Mouse (Mus musculus): ENCODE results near the gene Rnf4.

The Rnf4 gene

DNA sequence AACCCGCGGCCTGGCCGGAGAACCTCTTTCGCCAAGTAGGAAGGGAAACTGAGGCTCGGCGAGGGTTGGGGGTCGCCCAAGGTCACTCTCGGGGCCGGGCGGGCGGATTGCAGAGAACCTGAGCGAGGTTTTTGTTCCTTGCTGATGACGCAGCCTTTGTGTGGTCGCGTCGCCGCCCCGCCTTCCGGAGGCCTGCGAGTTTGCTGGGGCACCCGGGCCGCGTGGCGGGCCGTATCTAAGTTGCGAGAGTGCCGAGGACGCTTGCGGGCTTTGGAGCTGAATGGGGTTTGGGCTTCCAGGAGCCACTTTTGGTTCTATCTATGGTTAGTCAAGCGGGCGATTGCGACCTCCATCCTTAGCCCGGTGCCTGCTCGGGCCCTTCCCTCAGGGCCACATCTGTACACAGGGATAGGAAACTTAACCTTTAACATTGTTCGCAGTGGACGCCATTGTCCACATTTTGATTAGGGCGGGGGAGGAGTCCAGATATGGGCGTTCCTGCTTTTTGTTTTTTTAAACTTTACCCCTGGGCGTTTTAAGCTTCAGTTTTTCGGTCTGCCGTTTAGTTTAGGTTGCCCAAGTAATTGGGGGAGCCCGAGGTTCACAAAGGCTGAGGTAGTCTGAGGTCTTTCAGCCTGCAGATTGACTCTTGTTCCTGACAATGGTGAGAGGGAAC, 824 bp downstream of the Rnf4 start:
- peak; percentile 18 to 23 for DNase-seq (ENCODE audit: low spot score in 2 of 2)

DNA sequence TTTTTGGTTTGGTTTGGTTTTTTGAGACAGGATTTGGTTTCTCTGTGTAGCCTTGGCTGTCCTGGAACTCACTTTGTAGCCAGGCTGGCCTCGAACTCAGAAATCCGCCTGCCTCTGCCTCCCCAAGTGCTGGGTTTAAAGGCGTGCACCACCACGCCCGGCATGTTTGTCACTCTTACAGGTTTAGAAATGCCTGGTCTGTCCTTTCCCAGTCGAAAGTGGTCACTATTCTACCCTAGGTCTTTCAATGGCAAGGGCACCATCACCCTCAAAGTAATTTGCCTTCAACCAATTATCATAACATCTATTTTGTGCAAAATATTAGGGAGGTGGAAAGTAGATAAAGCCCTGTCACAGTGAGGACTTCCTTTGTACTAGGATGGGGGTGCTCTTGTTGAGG, 4.2 kb downstream of the Rnf4 start:
- no peak for DNase-seq (ENCODE audit: low spot score in 2 of 2)

DNA sequence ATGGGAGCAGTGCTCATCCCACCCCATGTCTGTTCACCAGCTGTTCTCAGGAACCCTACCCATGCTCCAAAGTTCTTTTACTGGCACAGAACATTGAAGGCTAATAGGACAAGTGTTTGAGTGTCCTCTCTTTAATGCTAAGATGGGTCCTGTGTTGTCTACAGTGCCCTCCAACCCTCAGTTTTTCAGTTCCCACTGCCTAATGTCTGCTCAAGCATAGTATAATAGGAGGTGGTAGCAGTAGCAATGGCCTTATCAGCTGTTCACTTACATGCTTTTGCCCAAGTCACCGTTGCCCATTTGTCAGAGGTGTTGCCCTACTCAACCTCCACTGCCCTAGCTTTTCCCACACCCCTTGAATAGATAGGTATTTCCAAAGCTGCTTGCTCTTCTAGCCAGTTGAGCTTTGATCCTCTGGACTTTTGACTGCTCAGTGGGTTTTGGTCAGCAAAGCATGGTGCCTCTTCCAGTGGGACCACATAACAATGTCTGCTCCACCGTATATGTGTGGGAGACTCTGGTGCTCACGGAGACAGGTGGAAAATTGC, 16.1 kb downstream of the Rnf4 start:
- no peak for DNase-seq (ENCODE audit: low spot score in 2 of 2)

DNA sequence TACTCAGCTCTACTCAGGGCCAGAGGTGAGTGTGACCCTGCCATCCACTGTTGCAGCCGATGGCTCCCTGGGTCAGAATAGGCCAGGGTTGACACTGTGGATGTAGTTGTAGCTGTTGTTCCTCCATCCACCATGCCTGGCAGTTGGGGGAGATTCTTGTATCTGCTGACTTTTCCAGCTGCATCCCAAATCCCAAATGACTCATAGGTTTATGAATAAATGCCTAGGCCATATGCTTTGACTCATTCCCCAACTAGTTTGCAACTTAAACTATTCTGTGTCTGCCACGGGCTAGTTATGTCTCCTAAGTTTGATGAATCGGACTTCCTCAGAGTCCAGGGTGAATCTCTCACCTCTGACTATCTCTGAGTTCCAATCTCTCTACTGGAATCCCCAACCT, 24.2 kb downstream of the Rnf4 start:
- no peak for DNase-seq (ENCODE audit: low spot score in 2 of 2)

DNA sequence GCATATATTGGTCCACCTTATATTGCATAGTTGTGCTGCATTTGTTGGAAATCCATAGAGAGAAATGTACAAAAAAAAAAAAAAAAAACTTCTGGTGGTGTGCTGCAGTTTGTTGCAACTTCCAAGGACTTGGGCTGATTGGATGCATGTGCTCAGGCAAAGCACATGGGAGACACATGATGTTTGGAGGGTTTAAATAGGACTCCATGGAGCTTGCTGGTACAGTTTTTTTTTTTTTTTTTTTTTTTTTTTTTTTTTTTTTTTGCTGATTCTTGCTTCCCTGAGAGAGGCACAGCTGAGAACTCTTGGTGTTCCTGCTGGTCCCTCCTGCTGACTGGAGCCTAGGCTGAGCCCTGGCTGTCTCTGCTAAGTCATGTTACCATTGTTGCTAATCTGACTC, 27.0 kb downstream of the Rnf4 start:
- DNase-seq (ENCODE audit: low spot score in 2 of 2) = no peak

DNA sequence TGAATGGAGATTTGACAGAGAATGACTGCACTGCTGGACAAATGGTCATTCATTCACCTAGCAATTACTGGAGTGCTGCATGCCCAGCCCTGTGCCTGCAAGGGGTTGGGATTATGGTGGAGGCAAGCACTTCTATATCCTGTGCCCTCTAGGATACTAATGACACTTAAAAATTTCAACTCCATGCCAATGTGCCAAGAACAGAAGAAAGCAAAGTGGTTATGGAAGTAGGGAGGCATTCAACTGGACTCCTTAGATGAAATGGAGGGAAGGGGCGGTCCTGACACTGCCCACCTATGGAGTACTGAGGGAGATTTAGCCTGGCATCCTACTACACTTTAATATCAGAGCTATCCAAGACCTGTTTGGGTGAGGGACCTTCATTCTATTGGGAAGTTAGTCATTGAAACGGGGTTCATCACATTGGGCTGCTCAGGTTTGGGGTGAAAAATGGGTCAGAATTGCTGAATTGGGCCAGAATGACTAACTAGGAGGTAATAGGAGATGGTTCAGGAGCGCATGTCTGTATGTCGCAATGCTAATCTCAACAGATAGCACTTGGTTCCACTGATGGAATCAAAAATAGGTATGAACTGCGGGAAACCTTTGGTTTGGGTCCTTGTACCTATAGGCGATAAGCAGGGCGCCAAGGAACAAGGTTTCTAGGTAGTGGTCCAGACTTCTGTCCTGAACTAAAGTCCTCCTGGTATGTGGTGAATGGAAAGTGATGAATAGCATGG, 32.6 kb downstream of the Rnf4 start:
- no peak for DNase-seq (ENCODE audit: low spot score in 2 of 2)

DNA sequence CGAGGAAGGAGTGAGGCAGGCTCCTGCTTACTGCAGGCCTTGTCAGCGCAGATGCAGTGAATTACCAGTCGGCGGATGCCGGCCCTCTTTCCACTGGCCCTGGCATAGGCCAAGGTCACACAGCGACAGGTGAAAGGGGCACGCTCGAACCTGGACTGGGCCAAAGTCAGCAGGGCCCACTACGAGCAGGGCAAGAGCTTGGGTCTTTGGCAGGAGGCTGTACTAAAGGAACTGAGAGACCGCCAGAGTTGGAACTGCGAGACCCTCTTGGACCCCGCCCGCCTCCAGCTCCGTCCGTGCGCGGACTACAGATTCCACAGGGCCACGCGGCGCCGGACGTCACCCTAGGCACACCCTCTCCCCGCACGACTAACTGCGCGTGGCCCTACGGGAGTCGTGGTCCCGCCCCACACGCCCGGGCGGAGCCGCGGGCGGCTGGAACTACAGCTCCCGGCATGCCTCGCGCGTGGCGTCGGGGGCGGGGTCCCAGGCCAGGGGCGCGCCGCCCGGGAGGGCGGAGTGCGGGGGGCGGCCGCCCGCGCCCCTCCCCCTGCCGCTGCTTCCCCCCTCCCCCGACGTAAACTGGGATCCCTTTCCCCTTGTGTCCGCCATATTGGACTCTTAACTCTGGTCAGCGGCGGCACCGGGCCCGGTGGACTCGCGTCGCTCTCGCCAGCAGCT, 33.4 kb downstream of the Rnf4 start, which contains the start of gene Fam193a:
Gene Fam193a (plus strand): TSS at position 593 of the 681 bp plus-strand sequence.
- peak; percentile 97 for DNase-seq (ENCODE audit: low spot score in 2 of 2)

DNA sequence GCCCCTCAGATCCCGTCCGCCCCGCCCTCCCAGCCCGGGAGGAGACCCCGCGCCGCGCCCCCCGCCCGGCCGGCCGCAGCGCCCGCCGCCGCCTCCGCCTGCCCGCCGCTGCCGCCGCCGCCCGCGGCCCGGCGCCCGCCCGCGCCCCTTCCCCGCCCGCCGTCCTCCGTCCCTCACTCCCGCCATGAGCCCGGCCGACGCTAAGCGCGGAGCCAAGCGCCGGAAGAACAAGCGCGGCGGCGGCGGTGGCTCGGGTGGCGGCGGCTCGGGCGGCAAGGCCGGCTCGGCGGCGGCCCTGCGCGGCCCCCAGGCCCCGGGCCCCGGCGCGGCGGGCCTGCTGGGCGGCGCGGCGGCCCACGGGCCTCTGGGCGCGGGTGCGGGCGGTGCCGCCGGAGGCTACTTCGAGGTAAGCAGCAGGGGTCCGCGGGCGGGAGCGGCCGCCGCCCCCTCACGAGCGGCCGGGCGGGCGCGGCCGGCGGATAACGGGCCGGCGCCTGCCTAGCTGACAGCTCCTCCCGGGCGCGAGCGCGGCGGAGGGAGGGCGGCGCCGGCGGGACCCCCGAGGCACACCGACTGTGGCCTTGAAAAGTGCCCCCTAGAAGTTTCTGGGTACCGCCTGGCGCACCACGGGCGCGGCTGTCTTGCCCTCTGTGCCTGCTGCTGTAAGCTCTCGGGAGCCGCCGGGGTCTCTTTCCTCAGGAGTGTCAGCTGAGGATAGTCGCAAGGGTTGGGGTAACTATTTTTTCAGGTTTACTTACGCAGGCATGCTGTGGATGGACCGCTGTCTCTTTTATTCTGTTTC, 34.1 kb downstream of the Rnf4 start:
- peak; percentile 26 to 30 for DNase-seq (ENCODE audit: low spot score in 2 of 2)

DNA sequence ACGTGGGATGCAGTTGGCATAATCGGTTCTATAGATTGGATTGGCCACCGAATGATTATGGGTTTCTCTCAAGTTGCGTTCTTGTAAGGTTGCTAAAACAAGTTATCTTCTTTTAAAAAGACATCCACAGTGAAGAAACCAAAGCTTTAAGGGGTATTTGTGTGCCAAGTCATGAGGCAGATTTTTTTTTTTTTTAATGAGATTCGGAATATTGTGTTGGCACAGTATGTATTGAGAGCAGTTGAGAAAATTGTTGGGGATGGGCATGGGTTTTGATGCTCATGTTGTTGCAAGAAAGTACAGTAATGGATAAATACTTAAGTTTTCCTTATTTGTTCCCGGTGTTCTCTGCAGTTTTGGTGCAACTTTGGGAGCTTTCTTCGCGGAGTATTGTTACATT, 34.8 kb downstream of the Rnf4 start:
- no peak for DNase-seq (ENCODE audit: low spot score in 2 of 2)

DNA sequence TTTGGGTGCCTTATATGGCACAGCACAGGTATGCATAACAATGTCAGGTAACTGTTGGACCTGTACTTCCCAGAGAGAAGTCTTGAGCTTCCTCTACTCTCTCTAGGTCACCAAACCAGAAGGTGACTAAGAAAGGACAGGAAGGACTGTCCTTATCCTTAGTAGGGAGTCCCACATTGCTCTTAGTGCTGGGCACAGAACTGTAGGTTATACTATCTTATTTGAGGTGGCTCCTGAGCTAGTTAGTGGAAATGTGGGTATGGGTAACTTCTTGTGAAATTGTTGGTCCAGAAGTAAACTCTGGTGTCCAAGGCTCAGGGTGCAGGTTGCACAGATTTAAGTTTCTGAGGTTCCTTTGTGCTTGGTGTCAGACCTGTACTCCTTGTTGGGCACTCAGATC, 36.1 kb downstream of the Rnf4 start:
- no peak for DNase-seq (ENCODE audit: low spot score in 2 of 2)

DNA sequence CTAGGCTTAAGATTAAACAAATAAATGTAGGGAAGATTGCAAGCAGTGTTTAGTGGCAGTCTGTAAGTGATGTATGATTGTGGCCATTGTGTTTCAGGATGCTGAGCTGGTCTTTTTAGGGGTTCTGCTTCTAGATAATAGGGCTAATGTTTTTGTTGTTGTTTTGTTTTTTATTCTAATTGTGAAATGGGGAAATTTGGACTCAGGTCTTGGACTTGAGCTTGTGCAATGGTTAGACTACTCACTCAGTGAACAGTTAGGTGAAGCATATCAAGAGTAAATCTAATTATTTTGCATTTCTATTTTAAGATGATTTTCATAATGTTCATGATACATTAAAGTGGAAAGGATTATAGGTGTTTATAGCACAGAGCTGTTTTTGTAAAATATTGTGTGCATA, 36.5 kb downstream of the Rnf4 start:
- no peak for DNase-seq (ENCODE audit: low spot score in 2 of 2)

DNA sequence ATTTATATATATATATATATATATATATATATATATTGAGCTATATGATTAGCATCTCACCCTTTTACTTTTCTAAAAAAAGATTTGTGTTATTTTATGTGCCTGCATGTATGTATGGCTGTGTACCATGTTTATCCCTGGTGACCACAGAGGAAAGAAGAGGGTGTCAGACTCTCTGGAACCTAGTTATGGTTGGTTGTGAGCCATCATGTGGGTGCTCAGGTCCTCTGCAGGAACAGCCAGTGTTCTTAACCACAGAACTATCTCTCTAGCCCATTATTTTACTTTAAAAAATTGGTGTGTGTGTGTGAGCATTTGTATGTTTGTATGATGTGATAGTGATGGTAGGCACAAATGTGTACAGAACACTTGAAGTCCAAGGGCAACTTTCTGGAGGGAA, 42.7 kb downstream of the Rnf4 start:
- DNase-seq (ENCODE audit: low spot score in 2 of 2) = no peak

DNA sequence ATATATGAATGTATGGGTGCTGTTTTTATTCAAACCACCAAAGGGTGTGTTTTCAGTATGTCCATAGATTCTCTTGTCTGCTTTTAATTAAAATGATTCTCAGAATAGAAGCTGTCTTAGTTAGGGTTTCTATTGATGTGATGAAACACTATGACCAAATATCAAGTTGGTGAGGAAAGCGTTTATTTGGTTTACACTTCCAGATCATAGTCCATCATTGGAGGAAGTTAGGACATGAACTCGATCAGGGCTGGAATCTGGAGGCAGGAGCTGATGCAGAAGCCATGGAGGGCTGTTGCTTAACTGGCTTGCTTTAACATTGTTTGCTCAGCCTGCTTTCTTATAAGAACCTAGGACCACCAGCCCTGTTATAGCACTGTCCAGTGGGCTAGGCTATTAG, 45.6 kb downstream of the Rnf4 start:
- DNase-seq (ENCODE audit: low spot score in 2 of 2) = no peak

DNA sequence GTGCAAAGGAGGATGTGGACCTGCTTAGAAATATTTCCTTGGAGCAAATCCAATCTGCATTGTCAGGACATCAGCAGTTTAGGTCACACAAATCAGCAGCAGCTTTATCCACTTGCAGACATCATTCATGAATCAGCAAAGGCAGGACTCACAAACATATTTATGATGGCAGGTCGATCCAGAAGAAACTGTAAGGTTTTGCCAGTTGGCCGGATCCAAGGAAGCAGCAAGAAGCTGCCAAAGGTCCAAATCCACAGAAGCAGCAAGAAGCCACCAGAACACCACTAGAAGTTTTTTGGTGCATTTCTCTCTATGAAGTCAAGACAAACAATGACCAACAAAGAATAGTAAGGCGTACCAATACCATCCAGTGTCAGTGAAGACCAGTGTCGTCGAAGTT, 49.5 kb downstream of the Rnf4 start:
- DNase-seq (ENCODE audit: low spot score in 2 of 2) = no peak

DNA sequence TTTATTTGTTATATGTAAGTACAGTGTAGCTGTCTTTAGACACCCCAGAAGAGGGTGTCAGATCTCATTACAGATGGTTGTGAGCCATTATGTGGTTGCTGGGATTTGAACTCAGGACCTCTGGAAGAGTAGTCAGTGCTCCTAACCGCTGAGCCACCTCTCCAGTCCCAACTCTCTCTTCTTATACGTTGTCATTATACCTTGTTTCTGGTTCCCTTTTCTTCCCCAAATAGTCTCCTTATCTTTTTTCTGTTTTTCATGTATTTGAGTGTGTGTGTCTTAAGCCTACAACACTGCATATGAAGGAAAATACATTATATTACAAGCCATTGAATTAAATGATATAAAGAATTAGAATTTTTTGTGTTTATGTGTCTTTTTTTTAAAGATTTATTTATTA, 50.7 kb downstream of the Rnf4 start:
- no peak for DNase-seq (ENCODE audit: low spot score in 2 of 2)

DNA sequence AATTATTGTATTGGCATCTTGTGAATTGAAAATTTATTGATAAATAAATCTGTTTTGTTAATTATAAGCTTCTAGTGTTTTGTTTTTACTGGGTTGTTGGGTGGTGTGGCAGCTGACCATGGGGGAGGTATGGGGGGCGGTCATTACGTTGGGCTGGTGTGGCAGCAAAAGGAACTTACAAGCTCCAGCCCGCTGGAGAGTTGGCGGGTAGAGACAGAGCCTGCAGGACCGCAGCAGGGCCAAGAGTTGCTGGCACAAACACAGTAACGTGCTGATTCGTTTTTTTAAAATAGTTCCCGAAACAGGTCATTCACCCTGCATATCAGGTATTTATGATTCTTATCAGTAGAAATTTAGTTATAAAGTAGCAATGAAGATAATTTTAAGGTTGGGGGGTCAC, 57.2 kb downstream of the Rnf4 start:
- DNase-seq (ENCODE audit: low spot score in 2 of 2) = no peak

DNA sequence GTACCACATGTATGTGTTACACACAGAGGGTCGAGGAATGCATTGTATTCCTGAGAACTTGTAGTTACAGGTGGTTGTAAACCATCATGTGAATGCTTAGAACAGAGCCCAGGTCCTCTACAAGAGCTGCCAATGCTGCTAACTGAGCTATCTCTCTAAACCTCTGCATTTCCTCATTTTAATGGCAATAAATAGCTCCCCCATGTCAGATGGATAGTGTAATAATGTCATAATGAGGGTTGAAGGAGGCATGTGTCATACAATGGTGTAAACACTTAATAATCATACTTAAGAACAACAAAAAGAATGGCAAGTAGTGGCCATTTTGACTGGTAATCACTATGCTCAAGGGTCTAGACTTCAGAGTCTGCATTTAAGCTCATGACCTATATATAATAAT, 59.3 kb downstream of the Rnf4 start:
- DNase-seq (ENCODE audit: low spot score in 2 of 2) = no peak

DNA sequence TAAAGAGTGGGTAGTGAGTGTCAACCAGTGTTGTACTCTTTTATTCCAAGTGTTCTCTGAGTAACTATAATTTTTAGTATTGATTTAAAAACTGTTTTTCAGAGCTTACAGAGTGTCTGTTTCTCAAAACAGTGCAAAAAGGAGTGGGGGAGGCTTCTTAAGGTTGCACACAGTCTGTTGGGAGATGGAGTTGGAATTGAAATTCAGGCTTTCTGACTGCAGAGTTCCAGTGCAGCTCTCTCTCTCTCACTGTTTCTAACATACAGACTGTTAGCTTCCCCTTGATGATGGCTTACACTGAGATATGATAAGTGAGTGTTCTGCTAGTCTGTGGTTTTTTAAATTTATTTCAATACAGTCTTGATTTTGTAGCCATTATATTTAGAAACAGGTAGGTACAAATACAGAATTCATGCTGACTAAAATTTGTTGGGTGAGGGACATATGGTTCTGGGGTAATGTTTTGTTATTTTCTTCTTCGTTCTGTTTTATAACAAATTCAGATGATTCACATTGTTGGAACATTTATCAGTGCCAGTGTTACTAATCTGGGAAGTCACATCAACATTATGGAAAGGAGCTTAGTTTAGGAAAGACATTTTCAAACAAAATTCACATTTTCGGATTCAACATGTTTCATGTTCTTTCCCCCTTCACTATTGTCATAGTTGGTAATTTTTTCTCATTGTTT, 59.9 kb downstream of the Rnf4 start:
- DNase-seq (ENCODE audit: low spot score in 2 of 2) = no peak

DNA sequence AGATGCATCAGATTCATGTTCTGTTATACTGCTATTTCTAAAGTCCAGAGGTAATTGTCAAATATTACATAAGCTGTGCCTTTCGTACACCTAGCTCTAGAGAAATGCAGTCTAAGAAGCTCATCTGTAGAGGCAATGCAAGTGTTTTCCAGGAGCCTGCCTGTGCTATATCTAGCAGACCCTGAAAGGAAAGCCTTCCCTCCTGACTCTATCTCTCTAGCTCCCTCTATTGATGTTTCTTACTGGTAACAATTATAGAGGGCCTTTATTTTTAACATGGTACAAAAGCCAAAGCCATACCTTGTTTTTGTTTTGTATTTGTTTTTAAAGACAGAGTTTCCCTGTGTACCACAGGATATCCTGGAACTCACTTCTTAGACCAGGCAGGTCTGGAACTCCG, 61.8 kb downstream of the Rnf4 start:
- DNase-seq (ENCODE audit: low spot score in 2 of 2) = no peak

DNA sequence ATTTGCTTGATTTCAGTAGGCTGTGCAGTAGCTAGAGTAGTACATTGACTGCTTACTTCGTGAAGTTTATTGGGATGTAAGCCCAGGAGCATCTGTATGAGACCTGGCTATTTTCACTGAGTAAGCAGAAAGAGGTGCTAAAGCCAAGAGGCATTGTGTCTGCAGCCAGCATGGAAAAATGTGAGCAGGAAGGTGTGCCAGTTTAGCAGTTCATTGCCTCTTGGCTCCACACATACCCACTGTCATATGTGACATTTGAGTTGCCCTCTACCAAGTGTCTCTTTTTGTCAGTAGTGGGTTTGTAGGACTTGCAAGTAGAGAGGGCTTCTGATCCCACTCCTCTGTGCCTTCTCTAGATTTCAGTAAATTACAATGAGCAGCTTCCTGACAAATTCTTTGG, 62.2 kb downstream of the Rnf4 start:
- DNase-seq (ENCODE audit: low spot score in 2 of 2) = no peak
